Mouse (Mus musculus): ENCODE data around the gene Asrgl1.

DNA sequence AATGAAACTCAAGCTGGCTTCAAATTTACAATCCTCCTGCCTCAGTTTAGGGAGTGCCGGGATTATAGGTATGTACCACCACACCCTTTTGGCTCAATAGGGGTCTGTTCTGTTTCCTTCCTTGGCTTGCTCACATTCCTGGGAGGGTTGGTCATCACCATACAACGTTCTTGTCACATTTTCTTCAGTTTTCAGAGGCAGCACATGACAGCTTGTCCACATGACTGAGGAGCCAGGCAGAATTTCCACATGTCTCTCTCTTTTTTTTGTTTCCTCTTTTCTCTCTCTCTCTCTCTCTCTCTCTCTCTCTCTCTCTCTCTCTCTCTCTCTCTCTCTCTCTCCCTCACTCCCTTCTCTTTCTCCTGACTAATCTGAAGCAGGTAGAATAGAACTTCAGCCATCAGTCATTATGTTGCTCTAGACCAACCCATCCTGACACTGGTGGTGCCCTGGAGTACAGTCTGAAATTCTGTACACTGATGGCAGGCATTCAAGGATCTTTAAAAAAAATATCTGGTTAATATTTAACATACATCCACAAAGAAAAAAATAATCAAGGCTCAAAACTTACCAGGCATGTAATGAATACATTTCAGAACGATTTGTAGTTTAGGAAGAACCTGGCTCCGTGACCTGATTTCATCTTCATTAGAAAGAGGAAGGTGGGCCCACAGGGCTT lies 58.3 kb downstream of the Asrgl1 start:
- TF ChIP-seq POLR2A (IDR thresholded peaks at IDR 0.05; ENCODE audit: borderline replicate concordance, extremely low read depth, insufficient read depth, insufficient read length, poor library complexity, severe bottlenecking) = no peak
- TF ChIP-seq CTCF (IDR thresholded peaks at IDR 0.05; ENCODE audit: borderline replicate concordance, extremely low read depth, insufficient read depth, insufficient read length) = no peak

Measured in brain, embryonic 14.5 days (tissue).